Mouse (Mus musculus) ES-E14 (cell line): ENCODE measurements around the gene Erg28.

Experiments used
- CHD2 ChIP-seq: IDR thresholded peaks from 2 replicates; pipeline ENCODE4 v1.6.1; 2014; ENCODE audit warnings: mild to moderate bottlenecking, low read depth, low read length, inconsistent platforms
- HCFC1 ChIP-seq: IDR thresholded peaks from 2 replicates; pipeline ENCODE4 v1.6.1; 2012; ENCODE audit warnings: low read length, inconsistent platforms, borderline replicate concordance; ENCODE audit not compliant: insufficient read depth
- MAFK ChIP-seq: IDR thresholded peaks from 2 replicates; pipeline ENCODE4 v1.6.1; 2014; ENCODE audit warnings: mild to moderate bottlenecking, low read depth, low read length, inconsistent platforms; ENCODE audit not compliant: insufficient read depth
- ZC3H11A ChIP-seq: IDR thresholded peaks from 2 replicates; pipeline ENCODE4 v1.6.1; 2012; ENCODE audit warnings: low read depth, mild to moderate bottlenecking, inconsistent platforms, low read length, borderline replicate concordance

DNA sequence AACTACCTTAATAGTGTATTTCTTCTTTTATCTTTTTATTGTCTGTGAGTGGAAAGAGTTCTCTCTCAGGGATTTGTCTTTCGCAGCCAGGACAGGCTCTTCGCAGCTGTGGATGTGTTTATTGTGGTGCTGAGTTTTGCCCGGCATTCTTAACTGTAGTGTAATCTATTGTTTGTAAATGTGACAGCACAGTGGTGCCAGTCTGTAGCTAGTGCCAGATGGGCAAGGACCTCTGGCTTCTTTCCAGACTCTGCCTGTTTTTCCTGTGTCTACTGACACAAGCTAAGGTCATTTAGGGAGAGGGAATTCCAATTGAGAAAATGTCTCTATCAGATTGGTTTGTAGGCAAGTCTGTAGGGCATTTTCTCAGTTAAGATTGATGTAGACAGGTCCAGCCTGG is 6.3 kb upstream of the Erg28 start:
- no peak for TF ChIP-seq MAFK
- TF ChIP-seq CHD2: no peak
- no peak for TF ChIP-seq HCFC1
- no peak for TF ChIP-seq ZC3H11A
